Mouse (Mus musculus) liver, adult 2 months (tissue): ENCODE results near the gene Serp1. TPM values are rescaled to one million over a fixed set of nuclear protein-coding genes. Genes with fewer than 3 reads are reported as not detected.

Experiments used
- DNase-seq: peaks from one replicate; pipeline ENCODE4 v3.0.0-alpha.2; 2011; ENCODE audit warnings: low read depth, low spot score; ENCODE audit errors: extremely low read depth
- H3K27ac ChIP-seq: fragments of 200-500 bp; replicated peaks from 2 replicates; pipeline ENCODE4 v1.5.1; 2012; ENCODE audit warnings: low read depth, mild to moderate bottlenecking, control low read depth, inconsistent platforms, low read length; ENCODE audit not compliant: insufficient read depth
- H3K27me3 ChIP-seq: fragments of 200-500 bp; 2 replicates; pipeline ENCODE4 v1.6.1; 2012; ENCODE audit warnings: mild to moderate bottlenecking, moderate library complexity, low read length, inconsistent platforms; ENCODE audit not compliant: control insufficient read depth, insufficient read depth
- H3K36me3 ChIP-seq: fragments of 200-500 bp; 2 replicates; pipeline ENCODE4 v1.6.1; 2012; ENCODE audit warnings: low read length, inconsistent platforms; ENCODE audit not compliant: control insufficient read depth, insufficient read depth
- H3K4me1 ChIP-seq: fragments of 200-500 bp; 2 replicates; pipeline ENCODE4 v1.6.1; 2011; ENCODE audit warnings: low read length; ENCODE audit not compliant: control insufficient read depth, insufficient read depth
- H3K4me3 ChIP-seq: fragments of 200-500 bp; 2 replicates; pipeline ENCODE4 v1.5.1; 2011; ENCODE audit warnings: low read depth, mild to moderate bottlenecking, control low read depth, low read length, moderate library complexity; ENCODE audit not compliant: insufficient read depth
- H3K79me2 ChIP-seq: fragments of 200-500 bp; 2 replicates; pipeline ENCODE4 v1.6.1; 2012; ENCODE audit warnings: inconsistent platforms, mild to moderate bottlenecking, low read length, moderate library complexity; ENCODE audit not compliant: control insufficient read depth, insufficient read depth
- H3K9ac ChIP-seq: fragments of 200-500 bp; 2 replicates; pipeline ENCODE4 v1.6.1; 2012; ENCODE audit warnings: low read depth, mild to moderate bottlenecking, control low read depth, inconsistent platforms, low read length
- CTCF ChIP-seq: fragments of 200-500 bp; IDR thresholded peaks from 2 replicates; pipeline ENCODE4 v1.5.1; 2011; ENCODE audit warnings: low read depth, low read length, control low read depth
- POLR2A ChIP-seq: fragments of 200-500 bp; IDR thresholded peaks from 2 replicates; pipeline ENCODE4 v1.6.1; 2011; ENCODE audit warnings: low read length, control low read depth; ENCODE audit not compliant: insufficient read depth; ENCODE audit errors: extremely low read depth
- WGBS: fragments of 180-500 bp; shearing (Covaris S2); methylation state at CpG from one replicate; pipeline ENCODE4 v1.1.7; 2018; 5-methylcytosine and 5-hydroxymethylcytosine counted together
- polyA plus RNA-seq: library from polyadenylated mRNA; depleted of rRNA; stranded (reverse); fragments of >200 nt; gene quantifications from 2 replicates; pipeline ENCODE4 v1.2.3, GENCODE M21; 2012
- total RNA-seq: library from RNA; depleted of rRNA; stranded (reverse); fragments of >200 nt; gene quantifications from 2 replicates; pipeline ENCODE4 v1.2.3, GENCODE M21; 2014

Gene Serp1
- total and polyA plus RNA-seq, 2 experiments, result 45.5 to 177 TPM

GRCm38 (mm10) chr3:58536573-58536972 is 10.9 kb upstream of the Serp1 start:
- TF ChIP-seq POLR2A (no peak), CTCF (no peak)
- DNase-seq, result no peak
- Histone ChIP-seq H3K27me3 (no peaks in the 10 kb centered on the region), H3K4me1 (no peaks in the 10 kb centered on the region), H3K27ac (no peak overlapping the region), H3K36me3 (peaks cover 28% of the 10 kb centered on the region), H3K79me2 (no peaks in the 10 kb centered on the region; the same call in 1 of the 2 replicates), H3K9ac (no peak overlapping the region), H3K4me3 (no peak overlapping the region)
- WGBS, result 97% methylated on average over 3 of the region's 3 CpGs

- H3K9ac ChIP-seq, result no peak overlapping the region
- TF ChIP-seq POLR2A (no peak), CTCF (no peak)
- peak overlapping the region; percentile 72 for H3K4me3 ChIP-seq
- H3K36me3 ChIP-seq, result peaks cover 24% of the 10 kb centered on the region
- peaks cover 4% of the 10 kb centered on the region for H3K4me1 ChIP-seq
- WGBS, result 4% methylated on average over 4 of the region's 4 CpGs
- DNase-seq, result no peak
- H3K27ac ChIP-seq, result no peak overlapping the region
- H3K27me3 ChIP-seq, result no peaks in the 10 kb centered on the region
- H3K79me2 ChIP-seq, result peaks cover 10% of the 10 kb centered on the region; the same call in 1 of the 2 replicates
Measured at GRCm38 (mm10) chr3:58526408-58526737, 681 bp upstream of the Serp1 start.

- Histone ChIP-seq H3K4me3 (peak overlapping the region; percentile 97), H3K27me3 (no peaks in the 10 kb centered on the region), H3K27ac (peak overlapping the region; percentile 89), H3K79me2 (peaks cover 10% of the 10 kb centered on the region; the same call in 1 of the 2 replicates), H3K9ac (peak overlapping the region; percentile 96), H3K4me1 (peaks cover 4% of the 10 kb centered on the region), H3K36me3 (peaks cover 26% of the 10 kb centered on the region)
- DNase-seq, result no peak
- WGBS, result under 1% methylated on average over 40 of the region's 40 CpGs
- TF ChIP-seq POLR2A, result no peak
- TF ChIP-seq CTCF, result no peak
Measured at GRCm38 (mm10) chr3:58525166-58525565, 526 bp downstream of the Serp1 start.

GRCm38 (mm10) chr3:58524246-58524645 is 1.4 kb downstream of the Serp1 start:
- peak; percentile 63 for DNase-seq
- Histone ChIP-seq H3K36me3 (peaks cover 26% of the 10 kb centered on the region), H3K9ac (peak overlapping the region; percentile 62; the same call in 1 of the 2 replicates), H3K27me3 (no peaks in the 10 kb centered on the region), H3K79me2 (peaks cover 10% of the 10 kb centered on the region; the same call in 1 of the 2 replicates), H3K4me1 (peaks cover 4% of the 10 kb centered on the region), H3K27ac (0 out of 2 replicates have a peak overlapping the region, but pooled peaks have one; percentile 46), H3K4me3 (peak overlapping the region; percentile 97)
- no peak for TF ChIP-seq CTCF
- no peak for TF ChIP-seq POLR2A
- WGBS, result 7% methylated on average over 4 of the region's 4 CpGs

GRCm38 (mm10) chr3:58523386-58523785 is 2.3 kb downstream of the Serp1 start:
- H3K9ac ChIP-seq, result no peak overlapping the region
- peaks cover 8% of the 10 kb centered on the region; the same call in 1 of the 2 replicates for H3K79me2 ChIP-seq
- H3K36me3 ChIP-seq, result peaks cover 26% of the 10 kb centered on the region
- DNase-seq, result no peak
- peaks cover 4% of the 10 kb centered on the region for H3K4me1 ChIP-seq
- 51% methylated on average over 3 of the region's 3 CpGs for WGBS
- TF ChIP-seq CTCF (no peak), POLR2A (no peak)
- H3K27me3 ChIP-seq, result no peaks in the 10 kb centered on the region
- H3K27ac ChIP-seq, result no peak overlapping the region
- no peak overlapping the region for H3K4me3 ChIP-seq

- no peak overlapping the region for H3K27ac ChIP-seq
- H3K9ac ChIP-seq, result no peak overlapping the region
- peaks cover 4% of the 10 kb centered on the region for H3K4me1 ChIP-seq
- WGBS, result 84% methylated on average over 2 of the region's 2 CpGs
- peaks cover 26% of the 10 kb centered on the region for H3K36me3 ChIP-seq
- peaks cover 7% of the 10 kb centered on the region; the same call in 1 of the 2 replicates for H3K79me2 ChIP-seq
- TF ChIP-seq POLR2A (no peak), CTCF (no peak)
- no peak overlapping the region for H3K4me3 ChIP-seq
- DNase-seq, result no peak
- H3K27me3 ChIP-seq, result no peaks in the 10 kb centered on the region
Measured at GRCm38 (mm10) chr3:58521361-58521760, 4.3 kb downstream of the Serp1 start.
